22 mouse cellular contexts compared by ENCODE assay signal in genomic region chr2:180988347-180988913, GRCm38 (mm10). TPM values are rescaled to one million over a fixed set of nuclear protein-coding genes. Genes with fewer than 3 reads are reported as not detected.
A peak's percentile ranks its signal among the peaks of the same experiment; 100 is the strongest.
DNase-seq lines count a peak whose midpoint lies in the region; ATAC-seq and TF ChIP-seq lines count a peak whose summit lies in the region.
"Had no signal": no experiment of that assay in that cellular context is flagged by ENCODE, and none has a peak within 500 bp of the region (broad histone marks: within the 10 kb centered on the region; RNA-seq: fewer than 3 reads in every experiment).

No protein-coding gene starts in this region.

- H3K4me2 ChIP-seq in hindbrain, postnatal 0 days (ENCODE audit: low read depth, low read length), result no peak overlapping the region
- no peak overlapping the region for H3K4me2 ChIP-seq in neural tube, embryonic 14.5 days (ENCODE audit: low read depth, low read length)
- H3K4me2 ChIP-seq: embryonic facial prominence, embryonic 13.5 days; forebrain, embryonic 12.5 days; intestine, embryonic 15.5 days; kidney, embryonic 15.5 days; liver, embryonic 11.5 days; lung, embryonic 15.5 days had no signal

- ATAC-seq in hindbrain, postnatal 0 days, result peak; percentile 48
- ATAC-seq in neural tube, embryonic 14.5 days (ENCODE audit: low read depth), result peak; percentile 60; the same call in 1 of the 2 replicates
- ATAC-seq: intestine, embryonic 15.5 days had no signal

- H3K27me3 ChIP-seq in hindbrain, postnatal 0 days (ENCODE audit: insufficient read depth, low read length), result no peaks in the 10 kb centered on the region
- no peaks in the 10 kb centered on the region for H3K27me3 ChIP-seq in neural tube, embryonic 14.5 days (ENCODE audit: control insufficient read depth, insufficient read depth, low read length)
- no peaks in the 10 kb centered on the region for H3K27me3 ChIP-seq in cerebellum, adult 2 months (ENCODE audit: control insufficient read depth, insufficient read depth, low read length)
- H3K27me3 ChIP-seq: embryonic facial prominence, embryonic 13.5 days; forebrain, embryonic 12.5 days; intestine, embryonic 15.5 days; kidney, embryonic 15.5 days; lung, embryonic 15.5 days had no signal

- no peak overlapping the region for H3K27ac ChIP-seq in hindbrain, postnatal 0 days
- no peak overlapping the region for H3K27ac ChIP-seq in neural tube, embryonic 14.5 days (ENCODE audit: low read depth, low read length)
- no peak overlapping the region for H3K27ac ChIP-seq in cerebellum, adult 2 months (ENCODE audit: insufficient read depth, low read length)
- H3K27ac ChIP-seq: embryonic facial prominence, embryonic 13.5 days; forebrain, embryonic 12.5 days; intestine, embryonic 15.5 days; kidney, embryonic 15.5 days; lung, embryonic 15.5 days had no signal

- H3K9ac ChIP-seq in hindbrain, postnatal 0 days (replicated peaks; ENCODE audit: low read length), result no peak overlapping the region
- no peak overlapping the region for H3K9ac ChIP-seq in neural tube, embryonic 14.5 days (replicated peaks; ENCODE audit: low read depth, low read length)
- H3K9ac ChIP-seq: embryonic facial prominence, embryonic 13.5 days; forebrain, embryonic 12.5 days; intestine, embryonic 15.5 days; kidney, embryonic 15.5 days; lung, embryonic 15.5 days had no signal

- TF ChIP-seq POLR2A in cerebellum, adult 2 months (IDR thresholded peaks at IDR 0.05; ENCODE audit: borderline replicate concordance, insufficient read depth, low read length), result no peak

- no peaks in the 10 kb centered on the region for H3K9me3 ChIP-seq in hindbrain, postnatal 0 days (ENCODE audit: low read length)
- no peaks in the 10 kb centered on the region for H3K9me3 ChIP-seq in neural tube, embryonic 14.5 days (ENCODE audit: control insufficient read depth, low read length)
- H3K9me3 ChIP-seq: embryonic facial prominence, embryonic 13.5 days; forebrain, embryonic 12.5 days; intestine, embryonic 15.5 days; kidney, embryonic 15.5 days; lung, embryonic 15.5 days had no signal

- H3K4me3 ChIP-seq in hindbrain, postnatal 0 days (ENCODE audit: low read length), result no peak overlapping the region
- no peak overlapping the region for H3K4me3 ChIP-seq in neural tube, embryonic 14.5 days (ENCODE audit: low read depth, low read length)
- no peak overlapping the region for H3K4me3 ChIP-seq in cerebellum, adult 2 months (replicated peaks; ENCODE audit: insufficient read depth, low read depth, low read length)
- H3K4me3 ChIP-seq: embryonic facial prominence, embryonic 13.5 days; forebrain, embryonic 12.5 days; intestine, embryonic 15.5 days; kidney, embryonic 15.5 days; lung, embryonic 15.5 days had no signal

- 39% methylated on average over 3 of the region's 3 CpGs for WGBS in hindbrain, postnatal 0 days
- 33% methylated on average over 3 of the region's 3 CpGs for WGBS in neural tube, embryonic 14.5 days
- 59% methylated on average over 3 of the region's 3 CpGs for WGBS in cerebellum, adult 2 months

- DNase-seq in heart, postnatal 4 days, result peak; percentile 39
- no peak for DNase-seq in heart, postnatal 36 days
- peak; percentile 35 for DNase-seq in lung, postnatal 10 days
- no peak for DNase-seq in lung, postnatal 14 days
- peak; percentile 25 for DNase-seq in hindbrain, postnatal 0 days (ENCODE audit: low spot score)
- DNase-seq in cerebellum, adult 2 months, result no peak
- DNase-seq in urinary bladder, adult 2 months (ENCODE audit: low spot score), result no peak
- DNase-seq: cerebellum, adult 11-12 months; right cerebral cortex, postnatal 14 days; thymus, adult 18-20 months had no signal

- TF ChIP-seq CTCF in hindbrain, postnatal 0 days (IDR thresholded peaks at IDR 0.05; ENCODE audit: low read depth), result peak; percentile 6; the same call in 1 of the 2 replicates
- TF ChIP-seq CTCF in cerebellum, adult 2 months (IDR thresholded peaks at IDR 0.05; ENCODE audit: borderline replicate concordance, insufficient read depth, low read depth, low read length), result no peak

- no peaks in the 10 kb centered on the region; the same call in 1 of the 2 replicates for H3K36me3 ChIP-seq in hindbrain, postnatal 0 days (ENCODE audit: insufficient read depth, low read length)
- H3K36me3 ChIP-seq in neural tube, embryonic 14.5 days (ENCODE audit: control insufficient read depth, insufficient read depth, low read length), result peaks cover 3% of the 10 kb centered on the region; the same call in 1 of the 2 replicates
- H3K36me3 ChIP-seq: intestine, embryonic 15.5 days; kidney, embryonic 15.5 days; lung, embryonic 15.5 days had no signal

- intact Hi-C loops in heart, postnatal 36 days (cut with DNase I), result loop anchor here (10.0 kb wide), 1 partner anchor 356 kb away; no protein-coding TSS in a partner anchor

- no peaks in the 10 kb centered on the region for H3K4me1 ChIP-seq in hindbrain, postnatal 0 days (ENCODE audit: insufficient read depth, low read length)
- H3K4me1 ChIP-seq in neural tube, embryonic 14.5 days (ENCODE audit: control insufficient read depth, insufficient read depth, low read length), result 0 out of 2 replicates have a peak, but pooled peaks cover 5% of the 10 kb centered on the region
- no peaks in the 10 kb centered on the region; the same call in 1 of the 2 replicates for H3K4me1 ChIP-seq in cerebellum, adult 2 months (ENCODE audit: control insufficient read depth, insufficient read depth, low read length)
- H3K4me1 ChIP-seq: intestine, embryonic 15.5 days; kidney, embryonic 15.5 days; lung, embryonic 15.5 days had no signal

RNA-seq across cellular contexts. Expression of gene Col20a1, which starts 2.1 kb away (rescaled TPM):
- under 1 TPM; 0.29 to 0.33 TPM for total RNA-seq in heart, postnatal 4 days (2021)
- under 1 TPM; 0.51 to 0.58 TPM for total RNA-seq in heart, postnatal 36 days (2021)
- 0.47 and 0.68 TPM in 2 replicates for total RNA-seq in hindbrain, postnatal 0 days (2014; rRNA removed)
- 0.09 and 0.28 TPM in 2 replicates for polyA plus RNA-seq in hindbrain, postnatal 0 days (2015; fragmentation: Nextera tagmentation; extraction: Ambion mirVana)
- 0.31 and 0.60 TPM in 2 replicates for polyA plus RNA-seq in neural tube, embryonic 14.5 days (2014; fragmentation: Nextera tagmentation; extraction: Ambion mirVana)
- 2.6 and 3.5 TPM in 2 replicates for polyA plus RNA-seq in cerebellum, adult 2 months (2012; rRNA removed)
- polyA plus RNA-seq in urinary bladder, adult 2 months (2012; rRNA removed), result 4.1 and 4.5 TPM in 2 replicates
- total RNA-seq: common myeloid progenitor, adult 5-6 weeks had no signal

RNA-seq across cellular contexts. Expression of gene Arfgap1, which starts 21.4 kb away (rescaled TPM):
- total RNA-seq in heart, postnatal 4 days (2021), result 10 to 100 TPM; 64.5 to 64.8 TPM
- 10 to 100 TPM; 31.2 to 37.0 TPM for total RNA-seq in heart, postnatal 36 days (2021)
- total RNA-seq in hindbrain, postnatal 0 days (2014; rRNA removed), result 94.8 and 112 TPM in 2 replicates
- 107 and 110 TPM in 2 replicates for polyA plus RNA-seq in hindbrain, postnatal 0 days (2015; fragmentation: Nextera tagmentation; extraction: Ambion mirVana)
- polyA plus RNA-seq in neural tube, embryonic 14.5 days (2014; fragmentation: Nextera tagmentation; extraction: Ambion mirVana), result 87.0 and 95.2 TPM in 2 replicates
- 118 and 122 TPM in 2 replicates for polyA plus RNA-seq in cerebellum, adult 2 months (2012; rRNA removed)
- polyA plus RNA-seq in urinary bladder, adult 2 months (2012; rRNA removed), result 68.7 and 77.1 TPM in 2 replicates

RNA-seq across cellular contexts. Expression of gene Nkain4, which starts 33.9 kb away (rescaled TPM):
- 10 to 100 TPM; 12.5 to 13.4 TPM for total RNA-seq in heart, postnatal 4 days (2021)
- total RNA-seq in heart, postnatal 36 days (2021), result 10 to 100 TPM in 1 of 2 experiments, 1 to 10 TPM in 1; 7.7 to 11.6 TPM
- total RNA-seq in hindbrain, postnatal 0 days (2014; rRNA removed), result 56.6 and 76.0 TPM in 2 replicates
- 118 and 133 TPM in 2 replicates for polyA plus RNA-seq in hindbrain, postnatal 0 days (2015; fragmentation: Nextera tagmentation; extraction: Ambion mirVana)
- polyA plus RNA-seq in neural tube, embryonic 14.5 days (2014; fragmentation: Nextera tagmentation; extraction: Ambion mirVana), result 86.5 and 97.0 TPM in 2 replicates
- polyA plus RNA-seq in cerebellum, adult 2 months (2012; rRNA removed), result 64.1 and 75.2 TPM in 2 replicates
- polyA plus RNA-seq in urinary bladder, adult 2 months (2012; rRNA removed), result 50.7 and 72.3 TPM in 2 replicates
- total RNA-seq: common myeloid progenitor, adult 5-6 weeks; granulocyte monocyte progenitor cell, adult 5-6 weeks had no signal
- polyA plus RNA-seq: C2C12 had no signal

RNA-seq across cellular contexts. Expression of gene Chrna4, which starts 54.9 kb away (rescaled TPM):
- under 1 TPM; 0.11 to 0.17 TPM for total RNA-seq in heart, postnatal 4 days (2021)
- total RNA-seq in heart, postnatal 36 days (2021), result not detected
- total RNA-seq in hindbrain, postnatal 0 days (2014; rRNA removed), result 50.5 and 52.7 TPM in 2 replicates
- polyA plus RNA-seq in hindbrain, postnatal 0 days (2015; fragmentation: Nextera tagmentation; extraction: Ambion mirVana), result 35.2 and 41.4 TPM in 2 replicates
- polyA plus RNA-seq in neural tube, embryonic 14.5 days (2014; fragmentation: Nextera tagmentation; extraction: Ambion mirVana), result 62.4 and 62.8 TPM in 2 replicates
- polyA plus RNA-seq in cerebellum, adult 2 months (2012; rRNA removed), result 10.1 and 14.4 TPM in 2 replicates
- 0.03 TPM in 2 replicates for polyA plus RNA-seq in urinary bladder, adult 2 months (2012; rRNA removed)
- total RNA-seq: common myeloid progenitor, adult 5-6 weeks; granulocyte monocyte progenitor cell, adult 5-6 weeks had no signal
- polyA plus RNA-seq: C2C12 had no signal

RNA-seq across cellular contexts. Expression of gene Birc7, which starts 59.6 kb away (rescaled TPM):
- total RNA-seq in heart, postnatal 4 days (2021), result not detected
- total RNA-seq in heart, postnatal 36 days (2021), result not detected
- 0.29 TPM in 1 of 2 replicates, not detected in the other for total RNA-seq in hindbrain, postnatal 0 days (2014; rRNA removed)
- polyA plus RNA-seq in hindbrain, postnatal 0 days (2015; fragmentation: Nextera tagmentation; extraction: Ambion mirVana), result 0.40 TPM in 2 replicates
- 0.15 and 0.31 TPM in 2 replicates for polyA plus RNA-seq in neural tube, embryonic 14.5 days (2014; fragmentation: Nextera tagmentation; extraction: Ambion mirVana)
- 1.0 TPM in 2 replicates for polyA plus RNA-seq in cerebellum, adult 2 months (2012; rRNA removed)
- not detected in 2 replicates for polyA plus RNA-seq in urinary bladder, adult 2 months (2012; rRNA removed)
- total RNA-seq: common myeloid progenitor, adult 5-6 weeks; granulocyte monocyte progenitor cell, adult 5-6 weeks; left cerebral cortex, postnatal 36 days had no signal
- polyA plus RNA-seq: C2C12; embryonic facial prominence, embryonic 13.5 days; heart, embryonic 14.5 days; intestine, embryonic 15.5 days; kidney, embryonic 15.5 days; liver, embryonic 11.5 days had no signal

Comparison
In these comparisons a context has a peak if more than half of its experiments do, and no peak if none do; other contexts are left out.
1. DNase-seq: peak in heart, postnatal 4 days (single experiment), lung, postnatal 10 days (single experiment) and hindbrain, postnatal 0 days (single experiment); none in heart, postnatal 36 days (0 of 2), lung, postnatal 14 days (single experiment), cerebellum, adult 2 months (0 of 2) and urinary bladder, adult 2 months (single experiment).